Mouse (Mus musculus): Measurements from ENCODE around the gene Csnk2a2.

Gene Csnk2a2

DNA sequence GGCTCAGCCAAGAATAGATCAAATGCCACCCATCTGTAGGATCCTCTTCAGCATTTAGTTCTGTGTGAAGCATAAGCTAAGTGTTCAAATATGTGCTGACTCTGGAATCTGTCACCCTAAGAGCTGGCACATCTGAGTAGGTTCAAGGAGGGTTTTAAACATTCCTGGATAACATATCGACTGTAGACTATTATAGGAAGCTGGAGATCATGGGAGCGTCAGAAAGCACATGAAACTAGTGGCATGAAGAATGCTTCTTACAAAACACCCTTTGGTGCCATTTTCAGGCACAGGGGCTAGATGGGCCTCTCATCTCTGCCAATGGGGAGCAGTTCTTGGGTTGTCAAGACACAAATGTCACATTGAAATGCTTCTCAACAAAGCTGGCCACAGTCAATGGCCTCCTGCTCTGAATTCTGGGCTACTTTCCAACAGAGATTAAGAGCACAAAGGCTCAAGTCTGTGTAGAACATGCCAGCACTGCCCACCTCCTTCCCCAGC is 63.0 kb downstream of the Csnk2a2 start:
- no peak for DNase-seq (ENCODE audit: low read depth)

DNA sequence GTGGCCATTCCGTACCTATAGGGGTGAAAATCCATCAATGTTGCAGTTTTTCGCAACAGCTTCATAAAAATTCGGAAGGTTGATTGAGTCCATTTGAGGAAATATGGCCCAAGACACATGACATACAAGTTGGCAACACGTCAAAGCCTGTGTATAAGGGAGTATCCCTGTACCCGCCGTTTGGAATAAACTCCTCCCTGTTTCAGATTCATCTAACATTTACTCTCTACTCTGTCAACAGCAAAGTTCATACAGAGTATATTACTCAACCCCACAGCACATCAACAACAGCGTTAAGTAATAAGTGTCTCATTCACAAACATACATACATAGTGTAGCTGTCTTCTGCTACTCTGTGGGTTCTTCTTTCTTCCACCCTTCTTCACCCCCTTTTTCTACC is 65.2 kb downstream of the Csnk2a2 start:
- DNase-seq (ENCODE audit: low read depth) = no peak

DNA sequence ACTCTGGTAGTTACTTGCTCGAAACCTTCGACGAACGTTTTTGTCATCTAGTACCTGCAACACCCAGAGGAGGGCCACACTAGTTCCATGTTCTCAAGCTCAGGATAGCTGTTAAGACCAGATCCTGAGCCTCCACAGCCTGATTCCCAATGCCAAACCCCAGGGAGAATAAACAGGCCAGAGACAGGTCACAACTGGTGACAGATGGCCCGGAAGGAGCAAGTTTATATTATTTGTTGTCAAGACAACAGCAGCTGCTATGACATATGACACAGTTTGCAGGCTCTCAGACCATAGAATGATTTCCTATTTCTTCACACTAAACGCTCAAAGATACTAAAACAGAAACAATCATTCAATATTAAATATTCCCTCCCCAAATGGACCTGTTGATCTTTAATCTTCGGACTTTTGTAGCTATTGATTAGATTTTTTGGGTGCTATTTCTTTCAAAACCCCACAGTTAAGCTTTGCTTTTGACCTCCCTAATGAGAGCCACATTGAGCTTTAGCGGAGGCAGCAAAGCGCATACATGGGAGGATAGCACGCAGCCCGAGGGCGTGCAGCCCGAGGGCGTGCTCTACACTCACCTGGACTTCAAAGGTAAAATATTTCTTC is 67.5 kb downstream of the Csnk2a2 start:
- no peak for DNase-seq (ENCODE audit: low read depth)

DNA sequence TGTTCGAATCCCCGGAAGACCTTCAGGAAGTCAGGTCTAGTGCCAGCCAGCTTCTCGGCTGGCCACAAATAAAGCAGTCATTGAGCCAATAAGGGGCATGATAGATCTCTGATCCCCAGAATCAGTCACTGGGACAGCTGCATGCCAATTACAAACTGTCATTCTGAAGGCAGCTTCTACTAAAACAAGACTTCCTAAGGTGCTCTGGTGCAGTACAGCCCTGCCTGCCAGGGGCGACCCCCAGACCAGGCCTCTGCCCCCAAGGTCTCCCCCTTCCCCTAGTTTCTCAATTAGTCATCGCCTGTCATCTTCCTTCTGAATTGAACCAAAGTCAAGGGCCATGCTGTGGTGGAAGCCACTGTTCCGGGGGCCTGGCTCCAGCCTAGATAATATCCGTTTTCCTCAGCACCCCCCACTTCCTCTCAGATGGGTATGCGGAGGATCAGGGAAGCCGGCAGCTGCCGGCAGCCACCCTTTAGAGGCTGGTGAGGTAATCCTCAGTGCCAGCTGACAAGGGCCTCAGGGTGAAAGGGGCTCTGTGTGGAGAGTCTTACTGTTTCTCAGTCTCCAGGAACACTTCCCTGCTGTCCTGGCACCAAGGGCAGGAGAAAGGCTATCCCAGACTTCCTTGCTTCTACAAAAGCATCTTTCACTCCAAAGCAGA is 78.4 kb downstream of the Csnk2a2 start:
- no peak for DNase-seq (ENCODE audit: low read depth)

DNA sequence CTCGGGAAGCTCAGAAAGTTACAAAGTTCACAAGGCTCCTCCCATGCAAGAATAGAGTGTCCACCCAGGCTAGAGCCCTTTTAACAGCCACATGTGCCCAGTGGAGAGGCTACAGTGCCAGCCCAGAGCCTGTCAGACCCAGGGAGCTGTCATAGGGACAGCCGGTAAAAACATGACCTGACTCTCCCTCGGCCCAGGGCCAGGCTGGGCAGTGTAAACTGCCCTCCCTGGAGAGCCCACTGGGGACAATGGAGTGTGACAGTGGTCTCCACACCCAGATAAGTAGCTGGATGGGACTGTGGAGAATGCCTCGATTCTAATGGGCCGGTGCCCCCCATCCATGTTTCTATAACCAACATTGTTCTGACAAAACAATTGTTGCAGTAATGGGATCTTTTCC is 80.3 kb downstream of the Csnk2a2 start:
- no peak for DNase-seq (ENCODE audit: low read depth)

DNA sequence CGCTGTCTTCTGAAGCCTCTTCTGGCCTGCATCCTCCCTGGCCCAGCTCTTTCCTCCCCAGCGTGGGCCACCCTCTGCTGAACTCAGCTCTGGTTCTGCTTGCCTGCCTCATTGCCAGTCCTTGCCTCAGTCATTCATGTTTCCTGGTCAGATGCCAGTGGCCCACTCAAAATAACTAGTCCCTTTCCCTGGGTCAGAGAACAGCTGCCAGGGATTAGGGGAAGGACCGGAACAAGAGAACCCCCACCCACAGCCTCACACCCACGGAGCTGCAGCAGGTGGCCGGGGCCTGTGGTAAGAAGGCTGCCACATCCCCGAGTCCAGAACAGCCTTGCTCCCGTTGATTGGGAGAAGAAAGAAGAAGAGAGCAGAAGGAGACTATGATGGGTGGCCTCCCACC is 88.7 kb downstream of the Csnk2a2 start:
- no peak for DNase-seq (ENCODE audit: low read depth)

DNA sequence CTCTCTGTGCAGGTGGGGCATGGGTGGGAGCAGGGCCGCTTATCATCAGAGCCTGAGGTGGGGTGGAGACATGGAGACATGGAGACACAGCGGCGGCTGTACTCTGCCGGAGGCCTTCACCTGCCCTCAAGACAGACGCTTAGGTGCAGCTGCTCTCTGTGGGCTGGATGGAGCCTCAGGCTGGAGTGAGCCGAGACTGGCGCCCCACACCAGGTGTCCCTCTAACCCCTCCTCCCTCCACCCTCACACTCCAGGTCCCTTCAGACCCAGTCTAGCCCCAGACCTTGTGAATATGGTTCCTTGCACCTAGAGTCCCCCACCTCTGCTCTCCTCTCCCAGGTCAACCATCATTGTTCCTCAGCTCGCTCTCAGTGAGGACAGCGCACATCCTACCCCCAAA is 90.7 kb downstream of the Csnk2a2 start:
- no peak for DNase-seq (ENCODE audit: low read depth)

DNA sequence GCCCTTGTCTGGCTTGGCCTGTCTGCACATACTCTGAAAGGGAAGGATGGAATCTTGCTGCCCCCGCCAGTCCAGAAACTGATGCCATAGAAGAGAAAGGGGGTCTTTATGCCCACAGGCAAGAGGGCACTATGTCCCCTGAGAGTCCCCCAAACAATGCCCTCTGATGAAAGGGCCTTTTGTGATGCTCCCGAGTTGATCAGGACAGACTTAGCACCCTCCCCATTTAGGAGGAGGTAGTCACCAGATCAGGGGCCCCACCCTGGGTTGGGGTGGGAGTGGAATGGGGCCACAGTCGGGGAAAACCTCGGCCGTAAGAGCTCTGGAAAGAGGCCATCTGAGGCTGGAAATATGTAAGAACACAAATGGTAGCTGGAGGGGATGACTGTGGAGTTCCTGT is 92.6 kb downstream of the Csnk2a2 start:
- no peak for DNase-seq (ENCODE audit: low read depth)

DNA sequence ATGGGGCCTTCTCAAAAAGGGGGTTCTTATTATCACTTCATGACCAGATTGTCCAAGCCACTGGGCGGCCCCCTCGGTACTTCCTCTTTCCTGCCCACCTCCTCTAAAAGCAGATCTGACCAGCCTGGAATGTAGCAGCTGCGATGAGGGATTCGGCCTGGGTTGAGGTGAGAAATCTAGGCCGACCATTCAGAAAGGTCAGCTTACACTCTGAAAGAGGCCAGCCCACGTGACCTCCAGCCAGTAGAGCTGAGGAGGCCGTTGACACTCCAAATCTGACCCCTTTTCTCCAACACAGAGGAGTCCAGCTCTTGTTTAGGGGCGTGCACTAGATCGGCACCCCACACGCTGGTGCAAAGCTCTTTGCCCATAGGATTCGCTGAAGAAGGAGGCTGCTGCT is 93.1 kb downstream of the Csnk2a2 start:
- DNase-seq (ENCODE audit: low read depth) = no peak

All from induced T-regulatory cell, adult 2 months (primary cell).